Mouse (Mus musculus): ENCODE data around the gene Kifc3. TPM values are rescaled to one million over a fixed set of nuclear protein-coding genes. Genes with fewer than 3 reads are reported as not detected.

Kifc3 gene
- polyA plus RNA-seq, 1 experiment from 2014 or later = 16.5 TPM

GRCm38 (mm10) chr8:95142075-95142831 lies 60.4 kb downstream of the Kifc3 start:
- WGBS = under 1% methylated on average over 64 of the region's 66 CpGs
- peaks cover 45% of the 10 kb centered on the region for H3K4me1 ChIP-seq (replicated peaks)
- H3K36me3 ChIP-seq = no peaks in the 10 kb centered on the region
- peak overlapping the region; percentile 82 for H3K9ac ChIP-seq (replicated peaks)
- H3K27me3 ChIP-seq = peaks cover 28% of the 10 kb centered on the region
- H3K4me3 ChIP-seq (replicated peaks) = peak overlapping the region; percentile 75
- H3K27ac ChIP-seq = peak overlapping the region; percentile 72
- H3K4me2 ChIP-seq = peak overlapping the region; percentile 96
- no peaks in the 10 kb centered on the region for H3K9me3 ChIP-seq
- ATAC-seq (ENCODE audit: insufficient number of reproducible peaks, insufficient read depth, low FRiP score, low TSS enrichment, low read depth) = peak; percentile 64

DNA sequence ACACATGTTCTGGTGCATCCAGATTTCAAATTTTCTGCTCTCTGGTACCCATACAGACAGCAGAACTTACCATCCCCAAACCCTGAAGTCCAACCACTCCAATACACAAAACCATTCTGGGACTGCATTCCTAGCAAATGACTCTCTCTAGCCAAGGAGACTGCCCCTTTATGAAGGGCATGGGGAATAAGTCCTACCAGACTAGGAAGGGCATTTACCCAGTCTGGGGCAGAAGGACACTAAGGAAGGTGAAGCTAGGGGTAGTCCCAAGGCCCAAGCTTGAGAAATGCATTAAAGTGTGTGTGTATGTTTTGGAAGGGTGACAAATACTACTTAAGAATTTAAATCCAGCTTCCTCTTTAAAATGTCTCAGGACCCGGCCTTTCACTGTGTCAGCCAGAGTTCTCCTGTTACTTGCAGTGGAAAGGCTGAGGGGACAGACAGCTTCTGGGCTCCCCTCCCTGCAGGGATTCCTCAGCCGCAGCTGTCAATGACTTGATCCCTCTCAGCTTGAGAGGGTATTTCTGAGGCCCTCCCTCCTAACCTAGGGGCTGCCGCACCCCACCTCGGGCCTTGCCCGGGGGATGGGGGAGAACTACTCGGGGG lies 61.0 kb downstream of the Kifc3 start:
- H3K4me3 ChIP-seq (replicated peaks) = peak overlapping the region; percentile 75
- peaks cover 34% of the 10 kb centered on the region for H3K27me3 ChIP-seq
- peaks cover 48% of the 10 kb centered on the region for H3K4me1 ChIP-seq (replicated peaks)
- peak overlapping the region; percentile 96 for H3K4me2 ChIP-seq
- H3K27ac ChIP-seq = peak overlapping the region; percentile 72
- peak; percentile 5; the same call in 1 of the 2 replicates for ATAC-seq (ENCODE audit: insufficient number of reproducible peaks, insufficient read depth, low FRiP score, low TSS enrichment, low read depth)
- H3K9me3 ChIP-seq = no peaks in the 10 kb centered on the region
- peak overlapping the region; percentile 82 for H3K9ac ChIP-seq (replicated peaks)
- no peaks in the 10 kb centered on the region for H3K36me3 ChIP-seq
- 1% methylated on average over 6 of the region's 6 CpGs for WGBS

- no peak overlapping the region for H3K27ac ChIP-seq
- no peaks in the 10 kb centered on the region for H3K36me3 ChIP-seq
- H3K4me2 ChIP-seq = peak overlapping the region; percentile 96
- H3K9me3 ChIP-seq = no peaks in the 10 kb centered on the region
- ATAC-seq (ENCODE audit: insufficient number of reproducible peaks, insufficient read depth, low FRiP score, low TSS enrichment, low read depth) = no peak
- H3K27me3 ChIP-seq = peaks cover 37% of the 10 kb centered on the region
- H3K4me1 ChIP-seq (replicated peaks) = peaks cover 48% of the 10 kb centered on the region
- peak overlapping the region; percentile 75; the same call in 1 of the 2 replicates for H3K4me3 ChIP-seq (replicated peaks)
- no peak overlapping the region for H3K9ac ChIP-seq (replicated peaks)
- WGBS = 95% methylated on average over 1 of the region's 1 CpGs
Measured at GRCm38 (mm10) chr8:95141026-95141425, 61.6 kb downstream of the Kifc3 start.

DNA sequence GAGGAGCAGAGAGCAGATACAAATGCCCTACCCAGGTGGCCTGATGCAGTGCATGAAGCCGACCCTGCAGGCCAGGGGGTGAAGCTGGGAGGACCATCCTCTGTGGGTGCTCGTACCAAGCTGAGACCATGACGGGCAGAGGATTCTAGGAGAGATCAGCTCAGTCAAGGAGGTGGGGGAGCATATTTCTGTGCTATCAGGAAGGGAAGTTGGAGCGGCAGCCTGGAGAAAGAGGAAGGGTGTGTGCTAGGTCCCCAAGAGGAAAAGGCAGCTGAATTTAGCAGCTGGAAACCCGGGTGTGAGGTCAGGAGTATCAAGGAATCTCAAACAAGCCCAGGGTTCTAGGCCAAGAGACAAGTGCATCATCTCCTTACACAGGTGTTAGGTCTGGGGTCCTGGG lies 62.1 kb downstream of the Kifc3 start:
- Histone ChIP-seq H3K9ac (replicated peaks) (no peak overlapping the region), H3K27ac (no peak overlapping the region), H3K9me3 (no peaks in the 10 kb centered on the region), H3K36me3 (no peaks in the 10 kb centered on the region), H3K27me3 (peaks cover 37% of the 10 kb centered on the region), H3K4me2 (no peak overlapping the region), H3K4me1 (replicated peaks) (peaks cover 48% of the 10 kb centered on the region), H3K4me3 (replicated peaks) (no peak overlapping the region)
- no peak for ATAC-seq (ENCODE audit: insufficient number of reproducible peaks, insufficient read depth, low FRiP score, low TSS enrichment, low read depth)
- 67% methylated on average over 5 of the region's 5 CpGs for WGBS

DNA sequence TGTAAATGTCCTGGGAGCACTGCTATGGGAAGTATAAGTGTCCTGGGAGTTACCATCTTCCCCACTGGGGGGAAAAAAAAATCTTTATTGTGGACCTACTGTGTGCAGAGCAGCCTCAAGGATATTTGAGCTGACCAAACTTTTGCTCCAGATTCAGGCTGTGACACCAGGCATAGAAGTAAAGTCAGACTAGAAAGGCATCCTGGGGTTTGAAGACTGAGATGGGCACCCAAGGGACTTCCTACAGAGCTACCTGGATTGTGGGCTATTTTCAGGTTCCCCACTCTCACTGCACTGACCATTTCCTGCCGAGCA lies 63.6 kb downstream of the Kifc3 start:
- no peak overlapping the region for H3K27ac ChIP-seq

DNA sequence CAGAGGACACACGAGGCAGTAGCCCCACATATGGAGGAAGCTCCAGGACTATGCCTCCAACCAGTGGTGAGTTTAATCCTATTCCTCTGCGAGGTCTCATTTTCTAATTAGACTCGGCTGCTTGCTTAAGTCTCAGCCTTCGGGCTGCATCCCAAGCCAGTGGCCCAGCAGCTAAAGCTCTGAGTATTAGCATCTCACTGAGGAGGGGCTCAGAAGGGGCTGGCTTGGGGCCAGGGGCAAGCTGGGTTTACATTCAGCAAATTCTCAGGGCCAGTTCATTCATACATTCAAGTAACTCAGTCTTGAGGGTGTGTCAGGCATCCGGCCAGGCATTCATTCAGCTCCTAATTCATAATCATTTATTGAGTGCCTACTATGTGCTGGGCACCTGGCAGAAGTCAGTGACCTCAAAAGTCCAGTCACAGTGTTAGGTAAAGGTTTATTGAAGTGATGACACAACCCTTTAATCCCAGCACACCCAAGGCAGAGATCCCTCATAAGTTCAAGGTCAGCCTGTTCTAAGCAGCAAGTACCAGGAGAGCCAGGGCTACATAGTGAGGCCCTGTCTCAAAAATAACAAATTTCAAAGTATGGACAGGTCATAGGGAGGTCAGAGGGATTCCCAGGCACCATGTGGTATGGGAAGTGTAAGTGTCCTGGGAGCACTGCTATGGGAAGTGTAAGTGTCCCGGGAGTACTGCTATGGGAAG lies 64.1 kb downstream of the Kifc3 start:
- Histone ChIP-seq H3K4me1 (replicated peaks) (peaks cover 47% of the 10 kb centered on the region), H3K27me3 (peaks cover 37% of the 10 kb centered on the region), H3K9me3 (no peaks in the 10 kb centered on the region), H3K27ac (no peak overlapping the region), H3K9ac (replicated peaks) (no peak overlapping the region), H3K4me2 (peak overlapping the region; percentile 62), H3K36me3 (peaks cover 11% of the 10 kb centered on the region; the same call in 1 of the 2 replicates), H3K4me3 (replicated peaks) (peak overlapping the region; percentile 33)
- WGBS = 26% methylated on average over 6 of the region's 6 CpGs
- no peak for ATAC-seq (ENCODE audit: insufficient number of reproducible peaks, insufficient read depth, low FRiP score, low TSS enrichment, low read depth)

More for the DNA sequence above, 63.6 kb downstream of the Kifc3 start:
- Histone ChIP-seq H3K9me3 (no peaks in the 10 kb centered on the region), H3K4me1 (replicated peaks) (peaks cover 48% of the 10 kb centered on the region), H3K9ac (replicated peaks) (no peak overlapping the region), H3K36me3 (peaks cover 8% of the 10 kb centered on the region; the same call in 1 of the 2 replicates), H3K4me2 (no peak overlapping the region), H3K27me3 (peaks cover 37% of the 10 kb centered on the region), H3K4me3 (replicated peaks) (no peak overlapping the region)
- ATAC-seq (ENCODE audit: insufficient number of reproducible peaks, insufficient read depth, low FRiP score, low TSS enrichment, low read depth) = no peak
- WGBS = 48% methylated on average over 1 of the region's 1 CpGs

GRCm38 (mm10) chr8:95137641-95138098 lies 64.9 kb downstream of the Kifc3 start:
- peak overlapping the region; percentile 62 for H3K4me2 ChIP-seq
- WGBS = 2% methylated on average over 28 of the region's 28 CpGs
- peak; percentile 7; the same call in 1 of the 2 replicates for ATAC-seq (ENCODE audit: insufficient number of reproducible peaks, insufficient read depth, low FRiP score, low TSS enrichment, low read depth)
- peaks cover 37% of the 10 kb centered on the region for H3K27me3 ChIP-seq
- H3K4me3 ChIP-seq (replicated peaks) = peak overlapping the region; percentile 33
- no peak overlapping the region for H3K27ac ChIP-seq
- no peaks in the 10 kb centered on the region for H3K9me3 ChIP-seq
- H3K4me1 ChIP-seq (replicated peaks) = peaks cover 39% of the 10 kb centered on the region
- peaks cover 18% of the 10 kb centered on the region for H3K36me3 ChIP-seq
- peak overlapping the region; percentile 40; the same call in 1 of the 2 replicates for H3K9ac ChIP-seq (replicated peaks)

GRCm38 (mm10) chr8:95137201-95137600 lies 65.4 kb downstream of the Kifc3 start:
- no peak for ATAC-seq (ENCODE audit: insufficient number of reproducible peaks, insufficient read depth, low FRiP score, low TSS enrichment, low read depth)
- Histone ChIP-seq H3K27ac (no peak overlapping the region), H3K36me3 (peaks cover 22% of the 10 kb centered on the region), H3K27me3 (peaks cover 37% of the 10 kb centered on the region), H3K9ac (replicated peaks) (0 out of 2 replicates have a peak overlapping the region, but pooled peaks have one; percentile 40), H3K4me2 (peak overlapping the region; percentile 62), H3K4me1 (replicated peaks) (peaks cover 38% of the 10 kb centered on the region), H3K4me3 (replicated peaks) (peak overlapping the region; percentile 33), H3K9me3 (no peaks in the 10 kb centered on the region)
- WGBS = 21% methylated on average over 12 of the region's 12 CpGs

GRCm38 (mm10) chr8:95136218-95136617 lies 66.4 kb downstream of the Kifc3 start:
- H3K36me3 ChIP-seq = peaks cover 24% of the 10 kb centered on the region
- no peak overlapping the region for H3K4me2 ChIP-seq
- no peak overlapping the region for H3K9ac ChIP-seq (replicated peaks)
- no peak for ATAC-seq (ENCODE audit: insufficient number of reproducible peaks, insufficient read depth, low FRiP score, low TSS enrichment, low read depth)
- 75% methylated on average over 3 of the region's 3 CpGs for WGBS
- H3K4me3 ChIP-seq (replicated peaks) = no peak overlapping the region
- H3K27ac ChIP-seq = no peak overlapping the region
- H3K9me3 ChIP-seq = no peaks in the 10 kb centered on the region
- peaks cover 30% of the 10 kb centered on the region for H3K4me1 ChIP-seq (replicated peaks)
- peaks cover 37% of the 10 kb centered on the region for H3K27me3 ChIP-seq

GRCm38 (mm10) chr8:95135242-95135641 lies 67.4 kb downstream of the Kifc3 start:
- H3K27me3 ChIP-seq = peaks cover 32% of the 10 kb centered on the region
- H3K4me1 ChIP-seq (replicated peaks) = peaks cover 21% of the 10 kb centered on the region
- WGBS = 45% methylated on average over 3 of the region's 3 CpGs
- no peaks in the 10 kb centered on the region for H3K9me3 ChIP-seq
- no peak overlapping the region for H3K4me3 ChIP-seq (replicated peaks)
- ATAC-seq (ENCODE audit: insufficient number of reproducible peaks, insufficient read depth, low FRiP score, low TSS enrichment, low read depth) = no peak
- H3K27ac ChIP-seq = no peak overlapping the region
- no peak overlapping the region for H3K9ac ChIP-seq (replicated peaks)
- no peak overlapping the region for H3K4me2 ChIP-seq
- H3K36me3 ChIP-seq = peaks cover 28% of the 10 kb centered on the region

DNA sequence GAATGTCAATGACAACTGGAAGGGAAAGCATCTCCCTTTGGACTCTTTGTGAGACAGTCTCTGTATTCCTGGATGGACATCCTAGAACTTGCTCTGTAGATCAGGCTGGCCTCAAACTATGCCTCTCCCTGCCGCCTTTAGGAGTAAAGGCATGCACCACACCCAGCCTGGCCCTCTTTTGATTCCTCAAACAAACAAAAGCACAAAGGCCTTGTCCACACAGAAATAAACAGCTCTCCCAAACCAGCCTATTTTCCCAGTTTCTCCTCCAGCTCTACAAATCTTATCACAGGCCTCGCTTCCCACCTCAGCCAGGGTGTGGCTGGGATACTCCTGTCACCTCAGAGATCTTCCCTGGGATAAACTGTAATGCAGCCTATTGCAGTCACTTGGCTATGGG lies 68.4 kb downstream of the Kifc3 start:
- ATAC-seq (ENCODE audit: insufficient number of reproducible peaks, insufficient read depth, low FRiP score, low TSS enrichment, low read depth) = no peak
- WGBS = 96% methylated on average over 2 of the region's 2 CpGs

More for the DNA sequence above, 68.4 kb downstream of the Kifc3 start:
- no peak overlapping the region for H3K4me3 ChIP-seq (replicated peaks)
- H3K4me2 ChIP-seq = no peak overlapping the region
- no peak overlapping the region for H3K9ac ChIP-seq (replicated peaks)
- peaks cover 28% of the 10 kb centered on the region for H3K36me3 ChIP-seq
- no peak overlapping the region for H3K27ac ChIP-seq
- H3K27me3 ChIP-seq = peaks cover 28% of the 10 kb centered on the region
- H3K9me3 ChIP-seq = no peaks in the 10 kb centered on the region
- peaks cover 19% of the 10 kb centered on the region for H3K4me1 ChIP-seq (replicated peaks)

All from limb, embryonic 12.5 days (tissue).